ENCODE assay signal across 11 mouse cellular contexts in genomic region chr14:8620580-8620979, GRCm38 (mm10). TPM values are rescaled to one million over a fixed set of nuclear protein-coding genes. Genes with fewer than 3 reads are reported as not detected.
"Had no signal": no experiment of that assay in that cellular context is flagged by ENCODE, and none has a peak within 500 bp of the region (broad histone marks: within the 10 kb centered on the region; RNA-seq: fewer than 3 reads in every experiment).

No protein-coding gene starts in this region.

- DNase-seq: liver, embryonic 13.5 days; lung, adult 18-20 months; lung, postnatal 4 days; midbrain, embryonic 14.5 days; right cerebral cortex, adult 18-20 months; right cerebral cortex, postnatal 25 days; right cerebral cortex, postnatal 4 days; spleen, adult 18-20 months; thymus, adult 2 months had no signal

- ATAC-seq: midbrain, embryonic 16.5 days had no signal

RNA-seq across cellular contexts. Expression of gene 4930452B06Rik, which starts 45.5 kb away (rescaled TPM):
- total RNA-seq: megakaryocyte-erythroid progenitor cell, adult 5-6 weeks had no signal
